Mouse (Mus musculus) liver, postnatal 0 days (tissue): ENCODE results near the gene Olfml2b.

ENCODE experiments used
- CTCF ChIP-seq: sonication (generic); IDR thresholded peaks from 2 replicates; pipeline ENCODE4 v1.5.1; 2016; ENCODE audit warnings: antibody characterized with exemption, low read depth
- EP300 ChIP-seq: IDR thresholded peaks from 2 replicates; pipeline ENCODE4 v1.6.1; 2016; ENCODE audit warnings: antibody characterized with exemption, low read depth, mild to moderate bottlenecking

DNA sequence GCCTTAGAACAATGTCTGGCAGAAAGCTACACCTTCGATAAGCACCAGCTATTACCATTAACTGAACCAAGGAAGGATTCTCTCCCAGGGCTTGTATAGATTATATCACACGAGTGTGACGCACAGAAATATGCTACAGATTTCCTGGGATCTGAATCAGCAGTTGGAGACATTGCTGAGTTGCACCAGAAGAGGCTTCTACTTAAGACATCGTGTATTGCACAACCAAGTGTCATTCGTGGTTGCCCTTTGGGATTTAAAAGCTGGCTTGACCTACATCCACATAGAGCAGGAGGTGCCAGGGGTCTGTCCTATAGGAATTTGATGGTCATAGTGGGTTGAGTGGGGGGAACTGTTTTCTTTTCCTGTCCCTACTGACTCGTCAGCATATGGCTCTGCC, 58.6 kb downstream of the Olfml2b start:
- no peak for TF ChIP-seq CTCF
- no peak for TF ChIP-seq EP300
